Mouse (Mus musculus) right cerebral cortex, postnatal 4 days (tissue): ENCODE data around the gene Cdk6.
"Not testable (repeated sequence)": the region's sequence is repeated elsewhere in the genome, so short reads cannot be mapped to it uniquely, and the experiment has no call there.

Source experiments
- DNase-seq: peaks from one replicate; pipeline ENCODE4 v3.0.0-alpha.2; 2022

Gene Cdk6

GRCm38 (mm10) chr5:3381795-3382194 lies 40.5 kb downstream of the Cdk6 start:
- DNase-seq: no peak

- DNase-seq: no peak
Observed at GRCm38 (mm10) chr5:3382343-3383040, 41.2 kb downstream of the Cdk6 start.

- DNase-seq: no peak
Observed at GRCm38 (mm10) chr5:3383547-3383946, 42.3 kb downstream of the Cdk6 start.

DNA sequence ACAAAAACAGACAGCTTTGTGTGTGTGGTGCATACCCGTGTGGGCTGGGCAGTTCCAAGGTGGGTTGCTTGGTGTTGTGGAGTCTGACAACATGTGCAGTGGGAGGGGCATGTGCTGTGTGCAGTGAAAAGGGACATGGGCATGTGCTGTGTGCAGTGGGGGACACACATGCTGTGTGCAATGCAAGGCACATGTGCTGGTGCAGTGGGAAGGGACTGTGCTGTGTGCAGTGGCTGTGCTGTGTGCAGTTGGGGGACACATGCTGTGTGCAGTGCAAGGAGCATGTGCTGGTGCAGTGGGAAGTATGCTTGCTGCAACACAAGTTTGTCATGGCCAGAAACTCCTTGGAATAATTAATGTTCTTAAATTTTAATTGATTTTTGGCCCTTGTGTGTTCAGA lies 43.8 kb downstream of the Cdk6 start:
- DNase-seq: no peak

DNA sequence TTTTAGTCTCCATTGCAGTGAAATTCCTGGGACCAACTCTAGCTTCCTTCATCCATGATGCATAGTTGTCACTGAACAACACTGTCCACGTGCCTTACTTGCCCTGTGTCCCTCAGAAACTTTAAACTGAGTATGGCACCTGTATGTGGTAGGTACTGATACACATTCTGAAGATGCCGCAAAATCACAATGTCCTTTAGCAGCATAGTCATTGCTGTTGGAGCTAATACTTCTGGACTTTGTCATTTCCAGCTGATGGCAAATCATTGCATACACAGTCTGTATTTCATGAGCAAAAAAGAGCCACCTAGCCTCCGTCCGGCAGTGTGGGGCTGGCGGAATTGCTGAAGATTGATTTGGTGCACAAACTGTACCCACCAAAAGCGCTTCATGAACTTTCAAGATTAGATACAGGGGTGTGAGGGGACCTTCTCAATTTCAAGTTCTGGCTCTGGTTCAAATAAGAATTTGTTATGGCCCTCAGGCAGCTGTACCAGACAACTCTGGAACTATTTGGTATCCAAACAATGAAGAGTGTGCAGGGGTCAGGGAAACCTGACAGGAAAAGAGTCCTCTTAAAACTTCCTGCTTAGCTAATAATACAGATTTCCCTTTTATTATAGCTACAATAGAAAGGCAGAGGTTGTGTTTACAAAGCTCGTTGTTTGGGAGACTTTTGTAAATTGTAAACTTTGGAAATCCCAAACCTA lies 44.9 kb downstream of the Cdk6 start:
- no peak for DNase-seq

GRCm38 (mm10) chr5:3386731-3387087 lies 45.4 kb downstream of the Cdk6 start:
- no peak for DNase-seq

DNA sequence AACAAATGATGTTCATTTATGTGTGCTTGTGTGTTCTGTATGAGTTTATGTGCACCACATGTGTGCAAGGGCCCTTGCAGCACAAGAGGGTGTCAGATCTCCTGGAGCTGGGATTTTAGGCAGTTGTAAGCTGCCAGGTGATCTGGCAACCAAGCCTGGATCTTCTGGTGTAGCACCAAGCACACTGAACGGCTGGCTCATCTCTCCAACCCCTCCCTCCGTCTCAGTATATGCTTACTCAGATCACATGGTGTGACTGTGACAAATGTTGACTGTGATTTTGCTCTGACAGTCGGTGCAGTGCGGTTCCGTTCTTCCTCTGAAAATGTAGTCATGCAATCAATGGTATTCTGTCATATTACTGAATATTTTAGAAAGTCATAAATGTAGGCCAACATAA lies 45.9 kb downstream of the Cdk6 start:
- DNase-seq: no peak

GRCm38 (mm10) chr5:3392856-3393255 lies 51.6 kb downstream of the Cdk6 start:
- no peak for DNase-seq

GRCm38 (mm10) chr5:3394145-3394544 lies 52.9 kb downstream of the Cdk6 start:
- DNase-seq: no peak

- no peak for DNase-seq
Observed at GRCm38 (mm10) chr5:3395020-3395419, 53.7 kb downstream of the Cdk6 start.

GRCm38 (mm10) chr5:3396214-3396613 lies 54.9 kb downstream of the Cdk6 start:
- DNase-seq: no peak

GRCm38 (mm10) chr5:3396910-3397575 lies 55.8 kb downstream of the Cdk6 start:
- no peak for DNase-seq

GRCm38 (mm10) chr5:3399784-3400494 lies 58.7 kb downstream of the Cdk6 start:
- no peak for DNase-seq

- peak; percentile 37 for DNase-seq
Observed at GRCm38 (mm10) chr5:3405102-3405501, 63.8 kb downstream of the Cdk6 start.

- DNase-seq: no peak
Observed at GRCm38 (mm10) chr5:3405503-3405902, 64.2 kb downstream of the Cdk6 start.

GRCm38 (mm10) chr5:3407926-3408325 lies 66.6 kb downstream of the Cdk6 start:
- DNase-seq: no peak

DNA sequence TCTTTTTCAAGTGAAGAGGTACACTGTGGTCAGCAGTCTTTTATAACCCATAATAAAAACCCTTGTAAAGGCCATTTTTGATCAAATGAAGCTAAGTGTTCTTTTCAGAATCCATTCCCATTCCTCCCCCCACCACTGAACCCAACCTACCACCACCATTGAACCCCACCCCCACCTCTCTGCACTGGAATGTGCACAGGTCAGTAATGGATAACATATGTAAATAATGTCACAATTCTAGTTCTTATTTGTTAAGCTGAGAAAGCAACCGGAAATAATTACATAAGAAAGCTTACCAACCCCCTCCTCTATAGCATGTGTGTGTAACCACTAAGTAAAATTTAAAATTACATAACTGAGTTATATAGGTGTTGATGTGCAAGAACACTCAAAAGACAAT lies 76.9 kb downstream of the Cdk6 start:
- DNase-seq: not testable (repeated sequence)

DNA sequence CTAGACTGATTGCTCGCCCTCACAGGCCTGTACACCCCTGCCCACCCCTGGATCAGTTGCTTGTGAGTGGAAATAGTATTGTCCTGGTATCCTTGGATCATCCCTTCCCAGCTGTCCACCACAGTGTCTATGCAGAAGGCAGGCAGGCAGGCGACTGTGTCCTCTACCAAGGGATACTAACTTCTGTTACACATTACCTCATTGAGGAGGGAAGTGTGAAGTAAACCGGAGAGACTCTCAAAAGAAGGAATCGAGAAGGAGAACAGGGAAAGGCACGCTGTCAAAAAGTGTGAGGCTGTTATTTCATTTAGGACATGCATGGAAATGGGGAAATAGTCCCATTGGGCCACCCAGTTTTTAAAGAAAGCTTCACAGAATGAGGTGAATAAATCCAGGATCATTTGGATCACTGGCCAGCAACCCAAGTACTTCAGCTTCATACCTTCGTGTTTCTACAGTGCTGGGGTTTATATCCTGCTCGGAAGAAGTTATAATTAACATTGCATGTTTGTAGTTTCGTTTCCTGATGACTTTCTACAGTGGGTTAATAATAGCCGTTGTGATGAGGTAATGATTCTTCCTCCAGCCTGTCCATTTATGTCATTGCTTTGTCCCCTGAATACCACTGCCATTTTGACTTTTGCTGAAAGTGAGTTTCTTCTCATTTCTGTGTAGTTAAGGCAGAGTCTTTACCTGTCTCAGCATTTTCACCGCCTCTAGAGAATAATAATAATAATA lies 79.0 kb downstream of the Cdk6 start:
- no peak for DNase-seq

- DNase-seq: no peak
Observed at GRCm38 (mm10) chr5:3420832-3421228, 79.5 kb downstream of the Cdk6 start.

DNA sequence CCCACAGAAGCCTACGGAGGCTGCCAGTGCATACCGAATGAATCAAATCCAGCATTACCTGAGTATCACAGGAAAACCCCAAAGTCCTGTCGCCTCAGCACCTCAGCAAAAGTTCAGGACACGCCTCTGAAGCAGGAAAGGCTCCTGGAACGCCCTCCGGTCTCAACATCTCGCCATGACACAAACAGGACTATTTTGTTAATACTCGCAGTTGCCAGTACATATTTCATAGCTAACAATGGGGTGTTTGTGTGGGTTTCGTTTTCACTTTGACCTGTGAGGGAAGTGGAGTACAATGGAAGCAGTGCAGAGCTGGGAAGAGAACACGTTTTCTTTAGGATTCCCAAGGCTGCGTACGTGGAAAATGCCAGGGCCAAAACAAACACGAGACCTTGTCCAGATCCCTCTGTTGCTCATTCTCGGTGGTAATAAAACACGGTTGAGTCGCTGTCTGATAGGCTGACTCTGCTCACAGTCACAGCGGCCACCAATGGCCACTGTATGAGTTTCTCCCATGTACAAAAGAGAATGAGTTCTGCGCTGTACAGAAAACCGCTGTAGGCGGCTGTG lies 91.9 kb downstream of the Cdk6 start:
- not testable (repeated sequence) for DNase-seq

GRCm38 (mm10) chr5:3434105-3434504 lies 92.8 kb downstream of the Cdk6 start:
- DNase-seq: not testable (repeated sequence)

- not testable (repeated sequence) for DNase-seq
Observed at GRCm38 (mm10) chr5:3438453-3439003, 97.2 kb downstream of the Cdk6 start.
